Mouse (Mus musculus): Measurements from ENCODE around the gene Adra1d.

The Adra1d gene

DNA sequence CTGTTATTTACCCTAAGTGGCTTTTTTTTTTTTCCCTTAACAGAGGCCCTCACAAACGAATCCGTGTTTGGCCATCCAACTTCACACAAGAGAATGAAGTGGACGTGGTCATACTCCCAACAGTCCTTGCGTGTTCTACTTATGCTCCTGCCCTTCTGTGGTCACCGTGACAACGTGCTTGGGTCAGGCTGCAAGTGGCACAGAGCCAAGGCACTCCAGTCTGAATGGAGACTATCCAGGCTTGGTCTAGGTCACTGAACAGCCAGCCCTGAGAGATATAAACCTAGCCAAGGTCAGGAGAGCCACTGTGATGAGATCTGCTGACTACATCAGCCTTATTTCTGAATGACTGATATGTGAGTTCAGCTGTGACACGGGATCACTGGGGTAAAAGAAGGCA is 23.7 kb downstream of the Adra1d start:
- no peak for DNase-seq

DNA sequence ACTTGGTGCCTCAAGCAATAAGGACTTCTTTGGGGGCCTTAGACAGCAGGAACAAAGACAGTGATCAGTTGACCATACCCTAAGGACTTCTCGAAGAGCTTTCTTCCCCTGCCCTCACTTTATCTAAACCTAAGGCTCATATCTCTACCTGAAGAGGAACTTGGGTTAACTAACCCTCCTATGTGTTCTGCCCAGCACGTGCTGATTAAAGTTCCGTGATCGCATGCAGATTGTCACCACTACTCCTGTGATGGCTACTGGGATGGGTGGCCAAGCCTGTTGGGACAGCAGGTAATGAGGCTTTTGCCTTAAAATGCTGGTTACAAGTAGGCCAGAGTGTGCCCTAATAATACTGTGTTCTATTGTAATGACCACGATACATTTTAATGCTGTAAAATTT is 26.9 kb downstream of the Adra1d start:
- DNase-seq = no peak

DNA sequence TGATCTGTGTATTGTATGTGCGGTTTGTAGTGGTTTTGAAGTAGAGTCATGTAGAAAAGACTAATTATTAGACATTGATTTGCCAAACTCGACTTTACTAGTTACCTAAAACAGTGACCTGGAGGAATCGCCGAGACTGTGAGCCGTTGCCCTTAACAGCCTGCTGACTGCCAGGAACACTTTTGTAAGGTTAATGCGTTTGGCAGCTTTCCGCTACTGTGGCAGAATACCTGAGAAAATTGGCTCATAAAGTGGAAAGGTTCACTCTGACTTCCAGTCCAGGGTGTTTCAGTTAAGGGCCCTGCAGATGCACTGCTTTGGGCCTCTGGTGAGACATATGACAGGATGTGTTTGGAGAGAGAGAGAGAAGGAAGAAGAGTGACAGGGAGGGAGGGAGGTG is 30.8 kb downstream of the Adra1d start:
- DNase-seq = no peak

DNA sequence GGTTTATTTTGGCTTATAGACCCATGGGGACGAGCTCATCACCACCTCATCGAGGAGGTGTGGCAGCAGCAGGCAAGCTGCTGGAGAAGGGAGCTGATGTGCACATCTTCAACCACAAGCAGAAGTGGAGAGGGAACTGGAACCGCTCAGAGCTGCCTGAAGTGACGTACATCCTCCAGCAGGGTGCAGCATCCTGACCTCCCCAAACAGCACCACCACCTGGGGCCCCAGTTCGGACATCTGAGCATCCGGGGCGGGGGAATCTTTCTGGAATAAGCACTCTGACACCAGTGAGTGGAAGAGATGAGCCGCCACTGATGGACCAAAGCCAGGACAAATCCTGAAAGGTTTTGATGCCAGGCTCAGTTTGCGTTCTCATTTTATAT is 31.5 kb downstream of the Adra1d start:
- no peak for DNase-seq

DNA sequence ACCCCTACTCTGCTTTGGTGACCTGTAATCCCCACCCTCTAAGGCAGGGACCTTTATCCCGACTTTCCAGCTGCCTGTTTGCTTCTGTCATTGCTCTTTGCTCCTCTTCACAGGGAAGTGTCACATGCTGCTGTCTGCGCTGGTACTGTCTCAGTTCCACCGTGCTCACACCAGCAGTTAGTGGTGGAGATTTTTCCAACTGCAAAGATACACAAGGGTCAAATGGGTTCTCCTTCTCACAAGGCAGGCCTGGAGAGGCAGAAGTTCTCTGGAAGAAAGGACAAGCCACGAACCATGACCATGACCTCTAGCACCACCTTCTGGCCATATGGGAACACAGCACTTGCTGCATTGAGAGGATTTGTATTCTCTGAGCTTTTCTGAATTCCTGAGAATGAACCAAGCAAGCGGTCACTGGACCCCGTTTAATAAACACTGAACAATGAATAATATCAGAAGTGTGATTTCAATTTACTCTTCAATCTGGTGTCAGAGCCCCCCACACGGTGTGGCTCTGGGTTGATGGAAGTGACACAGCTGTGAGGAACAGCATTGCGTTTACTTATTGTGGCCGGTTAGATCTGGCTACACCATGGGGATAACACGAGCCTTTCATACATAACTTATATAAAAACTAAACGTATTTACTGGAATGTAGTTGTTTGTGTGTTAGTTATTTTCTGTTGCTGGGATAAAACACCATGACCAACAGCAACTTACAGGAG is 32.0 kb downstream of the Adra1d start:
- DNase-seq = peak; percentile 43

DNA sequence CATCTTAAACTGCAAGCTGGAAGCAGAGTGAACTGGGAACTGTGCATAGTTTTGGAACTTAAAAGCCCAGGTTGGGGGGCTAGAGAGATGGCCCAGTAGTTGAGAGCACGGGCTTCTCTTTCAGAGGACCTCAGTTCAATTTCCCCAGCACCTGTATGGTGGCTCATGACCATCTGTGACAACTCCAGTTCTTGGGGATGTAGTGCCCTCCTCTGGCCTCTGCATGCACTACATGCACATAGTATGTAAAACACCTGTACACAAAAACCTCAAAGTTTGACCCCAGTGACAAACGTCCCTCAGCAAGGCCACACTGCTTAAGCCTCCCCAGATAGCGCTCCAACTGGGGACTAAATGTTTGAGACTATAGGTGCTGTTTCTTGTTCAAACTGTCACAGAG is 35.0 kb downstream of the Adra1d start:
- no peak for DNase-seq

DNA sequence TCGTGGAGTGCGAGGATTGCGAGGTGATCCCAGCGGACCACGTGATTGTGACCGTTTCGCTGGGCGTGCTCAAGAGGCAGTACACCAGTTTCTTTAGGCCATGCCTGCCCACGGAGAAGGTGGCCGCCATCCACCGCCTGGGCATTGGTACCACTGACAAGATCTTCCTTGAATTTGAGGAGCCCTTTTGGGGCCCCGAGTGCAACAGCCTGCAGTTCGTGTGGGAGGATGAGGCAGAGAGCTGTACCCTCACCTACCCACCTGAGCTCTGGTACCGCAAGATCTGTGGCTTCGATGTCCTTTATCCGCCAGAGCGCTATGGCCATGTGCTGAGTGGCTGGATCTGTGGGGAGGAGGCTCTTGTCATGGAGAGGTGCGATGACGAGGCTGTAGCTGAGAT is 41.3 kb downstream of the Adra1d start:
- DNase-seq = no peak

DNA sequence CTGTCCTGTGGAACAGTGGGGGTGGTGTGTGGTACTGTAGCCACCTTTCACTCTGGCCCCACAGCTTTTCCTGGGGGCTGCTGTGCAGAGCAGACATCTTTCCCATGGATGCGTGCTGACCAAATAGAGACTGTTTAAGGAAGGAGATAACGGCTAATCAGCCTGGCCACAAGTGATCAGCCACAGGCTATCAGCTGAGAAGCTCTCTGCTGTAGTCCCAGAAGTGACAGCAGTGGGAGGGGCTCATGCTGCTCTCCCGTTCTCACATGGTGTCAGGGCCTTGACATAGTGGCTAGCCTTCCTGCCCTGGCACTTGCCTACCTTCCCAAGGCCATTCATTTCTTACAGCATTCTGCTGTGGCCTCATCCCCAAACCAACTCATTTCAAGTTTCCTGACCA is 43.3 kb downstream of the Adra1d start:
- no peak for DNase-seq

DNA sequence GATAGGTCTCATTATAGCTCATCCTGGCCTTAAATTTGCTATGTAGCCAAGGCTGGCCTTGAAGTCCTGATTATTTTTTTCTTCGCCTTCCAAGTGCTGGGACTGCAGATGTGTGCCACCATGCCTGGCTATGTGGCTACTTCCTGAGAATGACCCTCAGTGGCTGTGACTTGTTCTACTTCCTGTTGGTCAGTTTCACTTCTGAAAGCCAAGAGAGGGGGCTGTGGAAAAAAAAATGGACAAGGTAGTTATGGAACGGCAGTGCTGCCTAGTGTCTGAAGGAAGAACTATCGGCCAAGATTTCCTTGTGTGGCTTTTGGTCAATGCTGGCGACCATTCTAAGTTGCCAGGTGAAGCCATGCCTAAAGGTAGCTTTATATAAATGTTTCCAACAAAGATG is 44.5 kb downstream of the Adra1d start:
- DNase-seq = no peak

DNA sequence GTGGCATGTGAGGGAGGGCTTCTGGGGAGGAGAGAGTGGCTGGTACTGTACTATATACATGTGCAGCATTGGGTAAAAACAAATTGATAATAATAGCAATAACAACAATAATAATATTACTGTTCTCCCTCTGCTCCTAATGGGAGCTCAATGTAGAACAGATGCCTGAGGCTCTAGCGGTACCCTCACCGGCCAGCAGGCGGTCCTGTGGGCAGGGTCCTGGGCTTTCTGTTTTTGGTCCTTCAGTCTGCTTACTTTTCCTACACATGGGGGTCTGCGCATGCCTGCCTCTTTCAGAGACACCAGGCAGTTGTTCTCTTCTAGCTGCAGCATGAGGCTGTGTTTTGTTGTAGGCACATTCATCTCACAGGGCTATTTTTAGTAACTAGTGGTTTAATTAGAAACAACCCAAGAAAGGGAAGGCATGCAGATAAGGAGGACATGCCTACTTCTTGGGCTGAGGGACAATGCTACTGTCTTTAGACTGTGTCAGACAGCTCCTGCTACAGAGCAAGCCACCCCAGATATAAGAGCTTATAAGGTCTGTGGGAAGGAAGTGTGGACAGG is 47.9 kb downstream of the Adra1d start:
- DNase-seq = no peak

DNA sequence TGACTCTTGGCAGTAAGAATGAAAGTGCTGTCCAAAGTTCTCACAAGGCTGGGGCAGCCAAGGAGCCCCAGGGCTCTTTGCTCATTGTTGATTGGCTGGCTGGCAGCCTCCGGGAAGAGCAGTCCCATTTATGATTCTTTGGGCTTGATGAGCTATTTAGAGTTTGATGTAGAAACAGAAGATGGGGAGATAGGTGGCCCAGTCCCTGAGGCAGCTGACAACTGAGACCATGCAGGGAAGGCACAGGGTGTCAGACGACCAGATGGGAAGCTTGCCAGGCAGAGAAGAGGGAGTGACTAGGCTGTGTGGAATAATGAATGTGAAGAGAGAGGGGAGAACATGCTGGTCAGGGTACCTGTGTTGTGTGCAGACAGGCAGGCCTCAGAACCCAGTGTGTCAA is 48.6 kb downstream of the Adra1d start:
- no peak for DNase-seq

DNA sequence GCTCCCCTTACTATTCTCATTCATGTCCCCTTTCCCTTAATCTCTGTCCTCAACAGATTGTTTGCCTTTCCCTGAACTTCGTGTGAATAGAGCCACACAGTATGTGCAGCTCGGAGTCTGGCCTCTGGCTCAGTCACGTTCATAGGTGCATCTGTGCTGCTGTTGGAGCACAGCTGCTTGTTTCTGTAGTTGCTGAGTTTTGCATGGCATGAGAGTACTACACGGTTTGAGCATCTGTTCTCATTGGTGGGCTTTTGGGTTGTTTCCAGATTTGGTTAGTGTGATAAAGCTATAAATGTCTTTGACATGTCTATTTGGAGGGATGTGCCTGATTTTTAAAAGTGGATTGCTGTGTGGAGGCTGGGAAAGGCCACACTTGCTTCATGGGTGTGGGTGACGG is 51.6 kb downstream of the Adra1d start:
- no peak for DNase-seq

DNA sequence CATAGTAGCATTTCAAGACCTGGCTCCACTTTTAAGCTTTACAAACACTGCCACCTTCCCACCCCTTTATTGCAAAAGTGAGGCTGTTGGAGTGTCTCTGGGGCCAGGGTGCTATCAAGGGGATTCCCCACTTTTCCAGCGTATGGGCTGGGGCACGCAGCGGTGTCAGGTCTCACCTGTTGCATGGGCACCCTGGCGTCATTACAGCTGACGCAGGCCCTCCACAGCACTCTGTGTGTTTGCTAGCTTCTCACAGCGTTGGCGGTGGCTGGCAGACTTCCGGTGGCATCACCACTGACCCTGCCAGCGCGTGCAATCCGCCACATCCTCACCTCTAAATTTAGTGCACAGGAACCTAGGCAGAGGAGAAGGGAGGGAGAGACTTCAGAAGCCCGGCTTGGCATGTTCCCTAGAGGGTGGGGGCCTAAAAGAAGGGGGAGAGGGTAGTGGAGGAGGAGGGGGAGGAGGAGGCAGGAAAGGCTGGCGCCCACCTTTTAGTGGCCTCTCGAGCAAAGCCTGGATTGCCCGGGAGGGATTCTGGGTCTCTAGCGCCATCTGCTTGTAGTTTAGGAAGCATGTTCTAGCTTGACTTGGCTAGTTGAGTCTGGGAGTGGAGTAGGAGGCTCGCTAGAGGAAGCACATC is 52.3 kb downstream of the Adra1d start:
- DNase-seq = peak; percentile 51

DNA sequence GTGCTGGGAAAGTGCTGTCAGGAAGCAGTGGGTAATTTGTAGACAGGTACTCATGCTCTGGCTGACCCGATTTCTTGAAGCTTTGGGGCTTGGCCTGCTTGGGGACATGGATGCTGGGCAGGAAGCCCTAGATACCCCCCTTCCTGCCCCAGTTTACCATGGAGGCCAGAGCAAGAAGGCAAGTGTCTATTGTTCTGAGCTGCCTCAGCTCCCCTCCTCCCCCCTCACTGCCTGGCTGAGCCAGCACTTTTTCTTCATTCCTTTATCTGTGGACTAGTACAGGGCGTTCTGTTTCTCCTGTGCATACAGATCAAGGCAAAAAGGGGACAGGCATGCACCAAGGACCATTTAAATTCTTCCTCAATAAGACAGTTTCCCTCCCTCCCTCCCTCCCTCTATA is 53.6 kb downstream of the Adra1d start:
- no peak for DNase-seq

DNA sequence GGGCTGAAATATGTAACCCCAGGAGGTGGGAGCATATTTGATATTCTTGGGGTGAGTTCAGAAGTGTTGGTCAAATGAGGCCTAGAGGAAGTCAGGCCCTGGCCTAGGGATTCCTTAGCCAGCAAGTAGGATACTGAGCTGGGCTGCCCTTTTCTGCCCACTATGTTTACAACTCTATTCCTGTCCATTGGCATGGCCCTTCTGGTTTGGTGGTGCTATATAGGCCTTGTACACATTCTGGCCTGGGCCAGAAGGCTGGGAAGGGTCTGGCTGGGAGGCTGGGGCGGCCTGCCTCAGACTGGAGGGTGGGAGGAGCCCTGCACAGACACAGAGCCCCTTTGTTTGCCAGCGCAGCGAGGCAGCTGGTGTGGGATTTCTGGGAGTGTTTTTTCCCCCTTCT is 55.7 kb downstream of the Adra1d start:
- no peak for DNase-seq

DNA sequence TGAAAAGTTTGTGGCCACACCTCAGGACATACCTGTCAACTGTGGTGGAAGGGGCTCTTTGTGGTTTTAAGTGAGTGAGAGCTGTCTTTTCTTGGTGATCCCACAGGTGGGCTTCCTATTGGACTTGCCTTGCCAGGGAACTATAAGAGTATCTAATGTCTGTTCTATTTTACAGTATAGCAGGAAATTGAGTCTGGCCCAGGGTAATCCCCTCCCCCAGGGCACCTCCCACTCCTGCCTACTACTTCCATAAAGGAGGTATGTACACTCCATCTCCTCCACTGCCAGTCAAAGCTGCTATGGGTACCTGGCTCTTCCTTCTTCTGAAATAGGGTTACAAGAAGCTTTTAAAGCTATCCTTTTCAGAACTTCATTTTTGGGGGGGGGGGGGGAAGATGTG is 56.7 kb downstream of the Adra1d start:
- no peak for DNase-seq

DNA sequence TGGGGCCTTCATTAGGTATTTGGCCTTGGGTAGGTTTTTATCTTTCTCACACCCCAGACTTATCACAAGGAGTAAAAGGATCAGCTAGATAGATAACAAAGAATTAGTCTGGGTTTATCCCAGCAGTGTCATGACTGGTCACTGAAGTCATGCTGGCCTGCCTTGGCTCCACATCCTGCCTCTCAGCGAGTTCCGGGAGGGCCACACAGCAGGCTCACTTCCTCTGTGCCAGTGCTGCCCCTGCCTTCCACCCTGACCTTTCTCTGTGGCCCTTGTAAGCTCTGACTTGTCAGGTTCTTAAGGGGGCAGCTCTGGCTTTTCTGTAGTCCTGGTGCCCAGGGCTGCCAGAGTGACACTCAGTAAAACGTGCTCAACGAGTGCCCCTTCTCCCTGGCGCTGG is 59.5 kb downstream of the Adra1d start:
- no peak for DNase-seq

DNA sequence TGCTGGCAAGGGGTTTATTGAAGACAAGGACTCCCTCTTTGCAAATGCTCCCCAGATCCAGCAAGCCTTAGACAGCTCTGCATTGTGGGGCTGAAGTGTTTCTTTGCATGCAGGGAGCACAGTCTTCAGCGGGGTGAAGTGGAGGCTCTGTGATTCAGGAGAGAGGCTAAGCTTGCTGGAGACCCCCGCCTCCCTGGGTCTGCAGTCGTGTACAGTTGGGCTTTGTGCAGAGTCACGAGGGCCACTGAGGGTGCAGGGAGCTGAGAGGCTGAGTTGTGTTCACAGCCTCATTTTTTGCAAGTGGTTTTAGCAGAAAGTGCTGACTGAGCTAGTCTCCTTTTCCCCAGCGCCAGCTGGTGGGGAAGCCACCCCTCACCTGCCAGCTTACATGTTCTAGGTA is 60.2 kb downstream of the Adra1d start:
- DNase-seq = no peak

DNA sequence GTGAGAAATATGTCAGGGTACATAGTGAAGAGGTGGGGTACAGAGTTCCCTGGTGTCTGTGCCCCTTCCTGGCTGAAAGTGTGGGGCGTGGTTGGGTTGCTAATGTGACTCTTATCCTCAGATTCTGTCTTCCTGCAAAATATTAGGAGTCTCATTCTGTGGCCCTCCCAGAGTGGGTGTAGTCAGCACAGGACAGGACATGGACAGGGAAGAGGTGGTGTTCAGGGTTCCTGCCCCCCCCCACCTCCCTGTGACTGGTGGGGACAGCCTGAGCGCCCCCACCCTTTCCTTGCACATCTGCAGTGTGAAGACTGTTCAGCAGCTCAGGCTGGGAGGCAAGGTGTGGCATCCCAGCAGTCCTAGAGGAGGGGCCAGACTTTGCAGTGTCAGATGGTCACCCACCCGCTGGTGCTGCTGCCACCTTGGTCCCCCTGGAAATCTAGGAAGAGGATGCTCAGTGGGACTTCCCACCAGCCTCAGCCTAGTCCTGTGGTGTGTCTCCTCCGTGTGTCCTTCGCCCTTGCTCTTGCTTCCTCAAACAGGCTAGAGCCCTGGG is 62.7 kb downstream of the Adra1d start:
- DNase-seq = no peak

DNA sequence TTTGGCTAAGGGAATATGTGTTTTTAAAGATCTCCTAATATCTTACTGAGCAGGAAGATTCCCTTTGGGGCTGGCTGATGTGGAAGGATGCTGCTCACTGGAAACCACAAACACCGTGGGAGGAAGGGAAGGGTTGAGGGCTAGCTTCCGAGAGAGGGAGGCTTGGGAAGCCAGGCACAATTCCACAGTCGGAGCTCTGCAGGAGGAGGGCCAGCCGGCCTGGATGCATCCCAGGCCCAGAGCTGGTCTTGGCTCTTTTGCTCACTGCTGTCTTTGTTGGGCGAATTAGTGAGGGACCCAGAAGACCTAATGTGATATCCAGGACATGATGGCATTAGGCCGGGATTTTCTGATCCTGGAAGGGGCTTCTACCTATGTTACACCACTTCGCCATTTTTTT is 63.9 kb downstream of the Adra1d start:
- peak; percentile 38 for DNase-seq

DNA sequence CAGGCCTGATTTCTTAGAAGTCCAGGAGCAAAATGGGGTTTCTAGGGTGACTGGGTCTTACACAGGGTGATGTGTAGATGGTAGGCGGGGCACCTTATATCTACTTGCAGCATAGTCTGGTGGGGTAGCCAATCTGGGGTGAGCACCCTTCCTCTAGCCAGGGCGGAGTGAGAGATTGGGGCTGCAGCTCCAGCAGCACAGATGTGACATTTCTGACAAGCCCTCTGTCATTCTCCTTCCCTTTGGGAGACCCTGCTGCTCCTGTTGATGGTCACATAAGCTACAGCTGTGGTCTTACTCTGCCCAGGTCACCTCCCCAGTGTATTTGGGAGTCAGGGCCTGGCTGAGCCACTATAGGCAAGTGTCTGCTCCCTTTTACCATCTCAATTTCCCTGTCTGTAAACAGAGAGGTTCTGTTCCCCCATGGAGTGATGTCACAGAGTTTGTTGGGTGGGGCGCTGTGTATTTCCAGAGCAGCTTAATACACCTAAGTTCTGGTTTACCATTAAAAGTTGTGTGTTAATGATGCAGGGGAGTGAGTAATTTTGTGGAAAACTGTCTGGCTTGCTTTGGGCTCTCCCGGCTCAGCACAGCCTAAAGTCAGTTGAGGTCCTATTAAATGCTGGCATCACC is 64.7 kb downstream of the Adra1d start:
- no peak for DNase-seq

DNA sequence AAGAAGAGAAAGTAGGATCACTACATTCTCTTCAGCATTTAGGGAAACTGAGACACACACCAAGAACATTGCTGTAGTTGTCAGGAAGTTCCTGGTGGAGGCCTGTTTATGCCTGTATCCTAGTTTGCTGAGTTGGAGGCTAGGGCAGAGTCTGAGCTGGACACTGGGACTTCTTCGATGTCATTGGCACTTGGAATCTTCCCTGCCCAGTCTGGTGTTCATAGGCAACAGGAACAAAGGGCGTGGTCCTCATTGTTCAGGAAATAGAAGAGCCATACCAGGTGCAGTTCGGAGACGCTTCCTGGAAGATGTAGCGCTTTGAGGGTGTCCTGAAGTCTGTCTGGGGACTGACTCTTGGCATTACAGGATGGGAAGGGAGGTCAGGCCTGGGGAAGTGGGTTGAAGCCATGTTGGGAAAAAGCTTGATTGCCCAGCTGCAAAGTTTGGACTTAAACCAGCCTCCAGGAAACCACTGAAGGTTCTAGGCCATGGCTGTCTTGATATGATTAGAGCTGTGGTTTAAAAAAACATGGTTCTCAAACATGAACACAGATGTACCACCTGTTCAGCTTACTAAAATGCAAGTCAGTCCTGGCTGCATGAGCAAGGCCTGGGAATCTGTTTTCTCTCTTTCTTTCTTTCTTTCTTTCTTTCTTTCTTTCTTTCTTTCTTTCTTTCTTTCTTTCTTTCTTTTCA is 65.8 kb downstream of the Adra1d start:
- no peak for DNase-seq

All from cerebellum, adult 11 months (tissue).